Mouse (Mus musculus) limb, embryonic 14.5 days (tissue): Measurements from ENCODE around the gene Polg2. TPM values are rescaled to one million over a fixed set of nuclear protein-coding genes. Genes with fewer than 3 reads are reported as not detected.
A peak's percentile ranks its signal among the peaks of the same experiment; 100 is the strongest.

Experiments
- ATAC-seq: fragments of 200-750 bp; cut with Nextera tagmentation; 2 replicates; pipeline ENCODE4 v1.8.0; 2017; ENCODE audit warnings: low read depth, moderate number of reproducible peaks, moderate TSS enrichment; ENCODE audit not compliant: low FRiP score
- DNase-seq: peaks from one replicate; pipeline ENCODE4 v3.0.0-alpha.2; 2015; ENCODE audit warnings: low spot score
- H3K27ac ChIP-seq: fragments of 300-500 bp; sonication (generic); replicated peaks from 2 replicates; pipeline ENCODE4 v1.5.1; 2014; ENCODE audit warnings: low read depth, mild to moderate bottlenecking, low read length, moderate library complexity, mixed read lengths
- H3K27me3 ChIP-seq: fragments of 300-500 bp; sonication (generic); 2 replicates; pipeline ENCODE4 v1.6.1; 2014; ENCODE audit warnings: low read length, mixed read lengths; ENCODE audit not compliant: control insufficient read depth, insufficient read depth
- H3K36me3 ChIP-seq: fragments of 300-500 bp; sonication (generic); 2 replicates; pipeline ENCODE4 v1.6.1; 2014; ENCODE audit warnings: mild to moderate bottlenecking, low read length, moderate library complexity, mixed read lengths; ENCODE audit not compliant: control insufficient read depth, insufficient read depth
- H3K4me1 ChIP-seq: fragments of 300-500 bp; sonication (generic); 2 replicates; pipeline ENCODE4 v1.6.1; 2014; ENCODE audit warnings: antibody characterized with exemption, low read length, mixed read lengths; ENCODE audit not compliant: control insufficient read depth, insufficient read depth
- H3K4me2 ChIP-seq: fragments of 300-500 bp; sonication (generic); replicated peaks from 2 replicates; pipeline ENCODE4 v1.6.1; 2014; ENCODE audit warnings: low read depth, mild to moderate bottlenecking, low read length, moderate library complexity; ENCODE audit not compliant: severe bottlenecking
- H3K4me3 ChIP-seq: fragments of 300-500 bp; sonication (generic); replicated peaks from 2 replicates; pipeline ENCODE4 v1.5.1; 2014; ENCODE audit warnings: low read length
- H3K9ac ChIP-seq: fragments of 300-500 bp; sonication (generic); 2 replicates; pipeline ENCODE4 v1.6.1; 2014; ENCODE audit warnings: mild to moderate bottlenecking, low read depth, low read length, moderate library complexity; ENCODE audit not compliant: severe bottlenecking
- H3K9me3 ChIP-seq: fragments of 300-500 bp; sonication (generic); 2 replicates; pipeline ENCODE4 v1.6.1; 2016; ENCODE audit warnings: low read length; ENCODE audit not compliant: control insufficient read depth
- POLR2A ChIP-seq: fragments of 200-500 bp; IDR thresholded peaks from 2 replicates; pipeline ENCODE4 v1.8.0; 2012; ENCODE audit warnings: inconsistent platforms, mild to moderate bottlenecking, moderate library complexity, borderline replicate concordance; ENCODE audit not compliant: insufficient read depth, insufficient read length; ENCODE audit errors: extremely low read depth
- WGBS: fragments of 180-500 bp; shearing (Covaris S2); extraction: QIAGEN DNeasy Blood & Tissue Kit; methylation state at CpG from one replicate; pipeline ENCODE4 v1.1.7; 2014; 5-methylcytosine and 5-hydroxymethylcytosine counted together
- polyA plus RNA-seq, 2 experiments: library from polyadenylated mRNA; depleted of rRNA in 1 of 2; stranded (reverse) in 1 of 2; unstranded in 1 of 2; fragments of >200 nt; fragmentation: Nextera tagmentation in 1 of 2; extraction: Ambion mirVana in 1 of 2; gene quantifications; 2 replicates each; pipeline versions ENCODE4 v1.2.1 to v1.2.3; 2012 to 2014

The Polg2 gene
- polyA plus RNA-seq, 2 experiments = 12.7 to 13.6 TPM

GRCm38 (mm10) chr11:106817808-106818207 is 38.5 kb upstream of the Polg2 start:
- DNase-seq = no peak
- H3K4me3 ChIP-seq = no peak overlapping the region
- no peak for ATAC-seq
- H3K9me3 ChIP-seq = no peaks in the 10 kb centered on the region
- no peak for TF ChIP-seq POLR2A
- no peak overlapping the region for H3K9ac ChIP-seq
- H3K4me2 ChIP-seq = no peak overlapping the region
- 85% methylated on average over 6 of the region's 6 CpGs for WGBS
- H3K27ac ChIP-seq = no peak overlapping the region
- peaks cover 92% of the 10 kb centered on the region for H3K36me3 ChIP-seq
- no peaks in the 10 kb centered on the region for H3K27me3 ChIP-seq
- H3K4me1 ChIP-seq = peaks cover 12% of the 10 kb centered on the region

- ATAC-seq (no peak), DNase-seq (no peak)
- Histone ChIP-seq H3K4me2 (no peak overlapping the region), H3K36me3 (peaks cover 92% of the 10 kb centered on the region), H3K9me3 (no peaks in the 10 kb centered on the region), H3K4me3 (no peak overlapping the region), H3K27me3 (no peaks in the 10 kb centered on the region), H3K4me1 (peaks cover 12% of the 10 kb centered on the region), H3K9ac (no peak overlapping the region), H3K27ac (no peak overlapping the region)
- no peak for TF ChIP-seq POLR2A
- WGBS = 77% methylated on average over 3 of the region's 3 CpGs
Observed at GRCm38 (mm10) chr11:106817156-106817555, 37.8 kb upstream of the Polg2 start.

- H3K9ac ChIP-seq = no peak overlapping the region
- H3K36me3 ChIP-seq = peaks cover 98% of the 10 kb centered on the region
- H3K27me3 ChIP-seq = no peaks in the 10 kb centered on the region
- H3K27ac ChIP-seq = no peak overlapping the region
- DNase-seq (no peak), ATAC-seq (peak; percentile 27; the same call in 1 of the 2 replicates)
- peaks cover 12% of the 10 kb centered on the region for H3K4me1 ChIP-seq
- H3K9me3 ChIP-seq = no peaks in the 10 kb centered on the region
- H3K4me3 ChIP-seq = no peak overlapping the region
- no peak overlapping the region for H3K4me2 ChIP-seq
- TF ChIP-seq POLR2A = no peak
- WGBS = 81% methylated on average over 7 of the region's 7 CpGs
Observed at GRCm38 (mm10) chr11:106816316-106816715, 37.0 kb upstream of the Polg2 start.

GRCm38 (mm10) chr11:106815761-106816160 is 36.4 kb upstream of the Polg2 start:
- ATAC-seq (no peak), DNase-seq (no peak)
- H3K4me3 ChIP-seq = no peak overlapping the region
- no peak overlapping the region for H3K9ac ChIP-seq
- H3K4me2 ChIP-seq = no peak overlapping the region
- no peak overlapping the region for H3K27ac ChIP-seq
- no peak for TF ChIP-seq POLR2A
- no peaks in the 10 kb centered on the region for H3K27me3 ChIP-seq
- H3K36me3 ChIP-seq = peaks cover 98% of the 10 kb centered on the region
- peaks cover 12% of the 10 kb centered on the region for H3K4me1 ChIP-seq
- no peaks in the 10 kb centered on the region for H3K9me3 ChIP-seq
- 77% methylated on average over 2 of the region's 2 CpGs for WGBS

GRCm38 (mm10) chr11:106815331-106815730 is 36.0 kb upstream of the Polg2 start:
- WGBS = 84% methylated on average over 2 of the region's 2 CpGs
- ATAC-seq (no peak), DNase-seq (no peak)
- Histone ChIP-seq H3K4me3 (no peak overlapping the region), H3K4me2 (no peak overlapping the region), H3K4me1 (peaks cover 12% of the 10 kb centered on the region), H3K27ac (no peak overlapping the region), H3K36me3 (peaks cover 98% of the 10 kb centered on the region), H3K9me3 (no peaks in the 10 kb centered on the region), H3K27me3 (no peaks in the 10 kb centered on the region), H3K9ac (no peak overlapping the region)
- no peak for TF ChIP-seq POLR2A
